Mouse (Mus musculus) layer of hippocampus, postnatal 25 days (tissue): Measurements from ENCODE around the gene Zfp319. TPM values are rescaled to one million over a fixed set of nuclear protein-coding genes. Genes with fewer than 3 reads are reported as not detected.

Experiments used
- DNase-seq, 2 experiments: peaks; one replicate each; pipeline ENCODE4 v3.0.0; 2022; ENCODE audit warnings: mixed read lengths in 2 of 2, low spot score in 1 of 2; ENCODE audit errors: extremely low spot score in 1 of 2
- total RNA-seq, 2 experiments: library from RNA; stranded (reverse); gene quantifications; 2 replicates each; pipeline ENCODE4 v1.2.3; 2021

The Zfp319 gene
- total RNA-seq, 2 experiments from 2014 or later, result 15.9 to 17.4 TPM

DNA sequence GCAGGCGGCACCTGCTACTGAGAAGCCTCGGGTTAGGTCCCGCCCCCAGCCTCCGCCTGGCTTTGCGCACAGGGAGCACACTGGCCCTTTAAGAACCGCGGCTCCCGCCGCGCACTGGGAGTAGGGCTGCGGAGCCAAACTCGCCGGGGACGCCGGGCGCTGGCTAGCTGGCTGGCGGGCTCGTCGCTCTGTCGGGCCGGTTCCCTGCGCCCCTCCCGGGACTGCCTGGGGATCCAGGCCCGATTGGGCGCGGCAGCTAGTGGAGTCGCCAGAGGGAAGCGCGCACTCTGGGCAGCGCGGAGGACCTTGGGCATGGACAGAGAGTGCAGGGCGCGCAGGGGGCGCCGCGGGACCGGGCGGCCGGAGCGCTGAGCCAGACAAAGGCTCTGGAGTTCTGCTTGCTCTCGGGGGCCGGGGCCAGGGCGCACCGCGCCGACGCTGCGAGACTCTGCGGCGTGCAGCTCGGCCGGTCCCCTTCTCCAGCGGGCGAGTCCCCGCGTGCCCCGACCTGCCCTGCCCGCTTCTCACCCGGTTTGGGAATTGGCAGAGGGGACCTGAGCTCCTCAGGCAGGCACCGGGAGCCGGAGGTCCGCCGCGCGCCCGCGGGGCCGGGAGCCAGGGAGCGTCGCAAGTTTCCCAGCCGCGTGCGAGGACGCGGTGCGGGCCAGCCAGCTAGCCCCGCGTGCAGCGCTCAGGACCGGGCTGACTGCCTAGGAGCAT lies 20.6 kb upstream of the Zfp319 start, which contains the start of gene Mmp15:
TSS of gene Mmp15 (plus strand) at position 118 of the 720 bp plus-strand sequence.
- DNase-seq, result peak; percentile 56 to 58

DNA sequence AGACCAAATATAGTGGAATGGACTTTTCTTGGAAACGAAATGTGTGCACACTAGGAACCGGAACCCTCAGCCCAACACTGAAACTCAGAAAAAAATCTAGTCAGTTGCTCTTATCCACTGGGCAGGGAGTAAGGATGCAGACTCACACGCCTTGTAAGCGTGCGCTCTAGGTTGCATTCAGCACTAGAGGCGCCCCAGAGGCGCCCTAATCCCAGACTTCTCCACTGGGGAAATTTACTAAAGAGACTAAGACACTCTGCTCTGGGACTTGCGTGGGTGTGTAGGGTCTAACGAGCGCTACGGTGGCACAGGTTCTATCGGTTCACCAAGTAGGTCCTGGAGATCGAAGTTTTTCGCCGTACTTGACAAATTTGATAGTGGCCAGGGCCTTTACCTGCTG lies 19.7 kb upstream of the Zfp319 start:
- DNase-seq, result no peak

DNA sequence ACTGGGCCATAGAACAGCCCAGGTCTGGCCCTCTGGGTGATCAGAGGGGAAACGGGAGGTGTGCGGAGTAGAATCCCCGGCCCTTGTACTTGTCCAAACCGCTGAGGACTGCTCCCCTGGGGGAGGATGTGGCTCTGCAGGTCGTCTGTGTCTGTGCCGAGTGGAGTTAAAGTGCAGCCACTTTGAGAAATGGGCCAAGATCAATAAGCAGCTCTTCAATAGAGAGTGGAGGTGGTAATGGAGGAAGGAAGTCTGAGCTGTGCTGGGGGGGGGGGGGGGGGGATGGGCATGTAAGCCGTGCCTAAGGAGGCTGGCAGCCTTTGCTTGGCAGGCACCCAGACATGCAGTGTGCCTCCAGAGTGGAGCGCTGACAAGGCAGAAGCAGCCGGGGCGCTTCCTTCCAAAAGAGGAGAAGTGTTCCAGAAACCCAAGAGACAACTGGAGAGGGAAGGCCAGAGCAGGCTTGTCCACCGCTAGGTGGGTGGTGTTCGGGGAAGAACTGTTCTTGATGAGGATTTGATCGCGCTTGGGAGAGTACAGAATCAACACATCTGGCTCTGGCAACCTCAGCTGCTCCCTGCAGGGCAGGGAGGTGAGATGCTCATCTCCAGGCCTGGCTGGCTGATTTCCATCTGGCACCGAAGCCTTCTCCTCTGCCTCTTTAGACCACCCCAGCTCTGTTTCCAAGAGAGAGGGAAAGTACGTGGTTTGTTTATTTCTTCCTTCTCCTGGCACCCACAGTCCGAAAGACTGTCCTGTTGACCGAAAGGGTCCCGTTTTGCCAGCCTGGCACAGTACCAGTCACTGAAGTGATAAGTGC lies 17.3 kb upstream of the Zfp319 start:
- DNase-seq, result peak; percentile 42 to 68

DNA sequence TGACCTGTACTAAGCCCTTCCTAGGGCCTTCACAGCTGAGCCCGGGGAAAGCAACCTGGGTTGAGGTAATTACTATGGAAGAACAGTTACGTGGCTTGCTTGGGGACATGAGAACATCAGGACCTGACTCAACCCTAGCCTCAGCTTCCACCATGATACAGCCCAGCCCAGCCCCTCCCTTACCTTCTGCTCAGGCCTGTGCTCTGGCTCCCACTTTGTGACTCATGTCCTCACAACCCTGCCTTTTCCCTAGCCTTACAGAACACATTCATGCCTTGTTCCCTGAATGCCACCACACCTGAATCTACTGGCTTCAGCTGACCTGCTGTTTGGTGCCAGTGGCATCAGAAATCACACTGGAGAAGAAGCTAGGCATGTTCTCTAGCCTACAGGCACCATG lies 16.6 kb upstream of the Zfp319 start:
- no peak for DNase-seq

DNA sequence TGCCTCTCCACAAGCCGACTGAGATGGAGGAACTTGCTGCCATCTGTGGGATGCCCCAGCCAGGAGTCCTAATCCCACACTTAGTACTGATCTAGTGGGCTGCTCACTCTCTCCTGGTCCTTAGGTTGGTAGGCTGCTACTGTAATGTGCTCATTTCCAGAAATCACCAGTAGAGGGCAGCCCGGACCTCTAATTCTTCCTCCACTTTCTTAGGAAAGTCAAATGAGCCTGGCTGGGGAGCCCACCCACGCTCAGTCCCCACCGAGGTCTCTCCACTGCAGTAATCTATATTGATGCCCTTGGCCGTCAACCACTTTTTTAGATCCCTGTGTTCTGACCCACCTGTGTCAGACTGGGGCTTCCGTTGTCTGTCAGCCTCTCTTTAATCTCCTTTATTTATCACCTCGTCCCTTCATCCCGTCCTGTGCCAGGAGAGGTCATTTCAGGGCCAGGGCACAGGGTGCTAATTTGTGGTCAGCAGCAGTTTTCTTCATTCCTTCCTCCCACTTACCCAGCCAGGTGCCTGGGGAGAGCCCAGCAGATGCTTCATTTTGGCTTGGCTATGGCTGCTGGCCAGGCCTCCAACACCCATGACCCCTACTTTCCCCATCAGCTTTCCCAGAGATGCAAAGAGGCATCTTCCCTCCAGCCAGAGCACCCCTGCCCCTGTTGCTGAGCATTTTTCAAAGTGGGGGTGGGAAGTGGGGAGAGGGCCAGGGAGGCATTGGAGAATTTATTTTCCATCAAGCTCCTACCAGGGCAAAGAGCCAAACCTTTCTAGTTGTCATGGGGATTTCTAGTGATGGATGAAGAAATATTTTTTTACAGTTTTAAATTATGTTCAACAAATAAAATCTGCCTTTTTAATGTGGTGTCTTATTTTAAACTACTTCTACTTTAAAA lies 15.1 kb upstream of the Zfp319 start:
- peak; percentile 68 to 90 for DNase-seq

DNA sequence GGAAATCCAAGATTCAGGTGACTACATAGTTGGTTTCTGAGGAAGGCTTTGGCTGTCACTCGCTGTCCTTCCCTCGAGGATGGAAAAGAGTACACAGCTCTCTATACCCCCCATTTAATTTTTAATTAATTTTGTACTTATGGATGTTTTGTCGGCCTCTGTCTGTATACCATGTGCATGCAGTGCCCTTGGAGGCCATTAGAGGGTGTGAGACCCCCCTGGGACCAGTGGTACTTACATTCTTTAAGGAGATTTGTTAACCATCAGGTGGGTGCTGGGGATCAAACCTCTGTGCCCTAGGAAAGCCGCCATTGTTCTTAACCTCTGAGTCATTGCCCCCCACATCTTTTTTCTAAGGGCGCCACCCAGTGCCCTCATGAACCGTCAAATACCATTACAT lies 12.9 kb upstream of the Zfp319 start:
- DNase-seq, result no peak

DNA sequence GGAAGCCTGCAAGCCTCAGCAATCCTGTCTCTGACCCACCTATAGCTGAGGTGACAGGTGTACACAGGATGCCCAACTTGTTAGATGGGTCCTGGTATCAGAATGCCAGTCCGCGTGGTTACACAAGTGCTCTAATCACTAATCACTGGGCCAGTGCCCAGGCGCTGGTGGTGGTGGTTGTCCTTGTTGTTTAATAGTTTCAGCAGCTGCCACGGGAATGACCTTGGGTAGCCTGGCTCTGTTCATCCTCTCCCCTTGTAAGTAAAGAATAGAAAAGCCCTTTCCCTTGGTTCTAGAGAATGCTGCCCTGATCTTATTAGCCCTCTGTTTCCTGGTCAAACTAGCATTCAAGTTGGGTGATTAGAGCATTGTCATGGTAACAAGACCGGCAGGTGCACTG lies 10.0 kb upstream of the Zfp319 start:
- DNase-seq, result no peak

DNA sequence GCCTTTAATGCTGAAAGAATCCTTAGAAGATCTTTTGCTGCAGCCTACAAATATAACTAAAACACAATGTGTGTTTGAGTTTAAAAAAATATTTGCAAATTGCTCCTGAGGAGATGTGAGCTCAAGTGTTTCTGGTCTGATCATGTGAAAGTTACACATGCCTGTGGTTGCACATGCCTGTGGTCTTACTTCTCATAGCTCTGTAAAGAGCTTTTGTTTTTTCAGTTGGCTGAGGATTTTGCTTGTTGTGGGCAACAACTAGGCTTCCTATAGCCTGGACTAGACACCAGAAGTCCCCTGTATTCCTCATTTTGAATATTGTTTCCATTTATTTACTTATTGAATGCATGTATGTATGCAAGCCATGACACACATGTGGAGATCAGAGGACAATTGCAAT lies 4.6 kb upstream of the Zfp319 start:
- no peak for DNase-seq

DNA sequence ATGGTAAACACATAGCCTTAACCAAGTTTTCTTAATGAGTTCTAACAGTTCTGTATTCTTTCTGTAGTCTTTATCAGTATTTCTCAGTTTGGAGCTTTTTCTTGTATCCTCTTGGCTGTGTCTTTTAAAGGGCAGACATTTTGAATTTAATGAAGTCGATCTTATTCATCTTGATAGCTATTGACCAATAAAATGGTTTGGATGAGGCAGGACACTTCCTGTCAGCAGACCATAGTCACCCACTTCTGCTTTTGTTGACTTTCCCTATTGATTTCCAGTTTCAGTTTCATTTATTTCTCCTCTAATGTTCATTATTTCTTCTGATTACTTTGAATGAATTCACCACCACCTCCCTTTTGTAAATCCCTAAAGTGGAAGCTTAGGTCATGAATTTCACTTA lies 4.0 kb upstream of the Zfp319 start:
- DNase-seq, result no peak

DNA sequence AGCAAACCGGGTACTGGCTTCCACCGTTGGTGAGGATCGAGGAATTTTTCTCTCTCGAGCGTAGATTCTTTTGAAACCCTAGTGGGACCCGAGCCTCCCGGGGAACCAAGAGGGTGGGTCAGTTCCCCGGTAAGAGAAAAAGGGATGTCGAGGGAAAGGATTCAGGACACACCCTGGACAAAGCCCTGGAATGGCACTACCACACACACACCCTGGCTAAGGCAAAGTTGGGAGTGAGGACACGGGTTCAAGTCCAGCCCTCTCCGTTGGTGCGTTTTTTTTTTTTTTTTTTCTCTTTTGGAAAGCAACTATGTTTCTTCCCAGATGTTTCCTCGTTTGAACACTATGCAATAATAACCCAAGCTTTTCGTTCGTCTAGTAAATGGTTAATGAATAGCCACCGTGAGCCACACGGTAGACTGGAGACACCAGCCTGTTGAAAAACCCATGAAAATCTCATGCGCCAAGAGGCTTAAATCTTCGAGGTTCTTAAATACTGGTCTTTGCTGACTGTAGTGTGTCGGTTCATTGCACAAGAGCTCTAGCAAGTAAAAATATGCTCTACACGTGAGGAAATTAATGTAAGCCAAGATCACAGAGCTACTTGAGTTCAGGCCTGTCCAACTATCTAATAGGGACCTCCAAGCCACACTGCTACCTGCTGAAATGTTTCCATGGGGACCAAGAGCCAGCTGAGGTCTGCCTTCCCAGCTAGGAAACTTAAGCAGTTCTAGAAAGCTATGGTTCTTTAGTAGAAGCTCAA lies 868 bp upstream of the Zfp319 start:
- DNase-seq, result no peak

DNA sequence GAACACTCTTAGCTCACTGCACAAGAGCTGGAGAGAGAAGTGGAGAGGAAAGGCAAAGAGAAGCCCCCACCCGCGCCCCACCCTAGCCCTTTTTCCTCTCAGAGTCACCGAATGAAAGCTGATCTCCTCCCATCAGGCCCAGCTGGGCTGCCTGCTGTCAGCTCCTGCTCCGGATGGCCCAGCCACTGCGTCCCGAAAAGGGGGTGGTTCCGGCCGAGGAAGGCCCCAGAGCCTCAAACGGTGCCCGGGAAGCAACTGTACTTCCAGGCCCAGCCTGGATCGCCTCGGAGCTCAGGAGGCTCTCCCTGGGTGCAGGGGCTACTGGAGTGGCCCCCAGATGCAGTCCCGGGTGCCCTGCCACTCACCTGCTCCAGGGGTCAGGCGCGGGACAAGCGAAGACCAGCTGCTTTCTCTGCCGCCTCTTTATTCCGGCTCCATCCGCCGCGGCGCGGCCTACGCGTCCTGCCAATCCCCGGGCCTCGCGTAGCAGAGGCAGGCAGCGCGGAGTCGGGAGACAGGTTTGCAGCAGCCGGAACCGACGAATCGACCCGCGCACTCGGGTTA lies 512 bp downstream of the Zfp319 start:
- peak in 1 of 2 experiments; percentile 45 for DNase-seq

DNA sequence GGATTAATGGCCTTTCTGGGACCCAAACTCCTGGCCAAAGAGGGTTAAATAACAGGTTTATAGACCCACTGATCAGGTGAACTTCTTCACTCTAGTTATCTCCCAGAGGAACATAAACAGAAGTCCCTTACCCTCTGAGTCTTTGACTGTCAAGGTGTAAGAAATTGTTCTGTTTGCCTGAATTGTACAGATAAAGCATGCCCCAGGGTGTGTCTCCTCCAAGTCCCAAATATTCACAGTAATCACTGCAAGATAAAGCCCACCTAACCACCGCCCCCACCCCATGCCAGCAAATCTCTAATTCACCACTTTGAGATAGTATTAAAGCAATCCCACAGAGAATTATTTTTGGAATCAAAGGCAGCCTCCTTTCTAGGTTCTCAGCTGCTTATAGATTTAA lies 1.4 kb downstream of the Zfp319 start:
- DNase-seq, result no peak

DNA sequence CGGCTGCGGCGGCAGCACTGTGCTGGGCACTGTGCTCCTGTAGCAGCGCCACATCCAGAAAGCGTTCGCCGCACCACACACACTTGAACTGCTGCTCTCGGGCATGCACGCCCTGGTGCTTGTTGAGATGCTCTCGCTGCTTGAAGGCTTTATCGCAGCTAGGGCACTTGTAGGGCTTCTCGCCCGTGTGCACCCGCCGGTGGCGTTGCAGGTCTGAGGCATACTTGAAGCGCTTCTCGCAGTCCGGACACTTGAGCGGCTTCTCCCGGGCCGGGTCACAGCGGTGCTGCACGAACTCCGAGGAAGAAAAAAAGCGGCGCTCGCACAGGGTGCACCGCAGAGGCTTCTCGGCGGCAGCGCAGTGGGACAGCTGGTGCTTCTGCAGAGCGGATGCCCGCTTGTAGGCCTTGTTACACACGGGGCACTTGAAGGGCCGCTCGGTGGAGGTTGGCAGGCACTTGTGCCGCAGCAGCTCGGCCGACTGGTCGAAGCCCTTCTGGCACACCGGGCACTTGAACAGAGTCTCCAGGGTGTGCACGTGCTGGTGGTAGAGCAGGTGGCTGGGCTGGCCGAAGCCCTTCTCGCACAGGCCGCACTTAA lies 3.8 kb downstream of the Zfp319 start:
- DNase-seq, result no peak

DNA sequence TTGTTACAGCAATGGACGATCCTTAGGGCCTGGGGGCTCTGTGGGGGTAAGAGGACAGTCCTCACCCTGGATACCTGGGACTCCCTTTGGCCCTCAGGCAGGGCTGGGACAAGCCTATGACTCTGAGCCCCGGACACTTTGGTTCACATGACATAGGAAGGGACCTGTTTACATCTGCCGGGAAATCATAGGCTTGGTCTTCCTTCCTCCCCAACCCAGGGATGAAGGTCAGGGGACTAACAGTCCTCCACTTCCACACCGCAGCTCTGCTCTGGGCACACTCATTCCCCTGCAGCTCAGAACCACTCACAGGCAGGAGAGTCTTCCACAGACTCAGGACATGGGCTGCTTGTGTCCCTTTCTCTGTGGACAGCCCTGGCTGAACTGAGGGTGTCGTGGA lies 4.9 kb downstream of the Zfp319 start:
- DNase-seq, result no peak

DNA sequence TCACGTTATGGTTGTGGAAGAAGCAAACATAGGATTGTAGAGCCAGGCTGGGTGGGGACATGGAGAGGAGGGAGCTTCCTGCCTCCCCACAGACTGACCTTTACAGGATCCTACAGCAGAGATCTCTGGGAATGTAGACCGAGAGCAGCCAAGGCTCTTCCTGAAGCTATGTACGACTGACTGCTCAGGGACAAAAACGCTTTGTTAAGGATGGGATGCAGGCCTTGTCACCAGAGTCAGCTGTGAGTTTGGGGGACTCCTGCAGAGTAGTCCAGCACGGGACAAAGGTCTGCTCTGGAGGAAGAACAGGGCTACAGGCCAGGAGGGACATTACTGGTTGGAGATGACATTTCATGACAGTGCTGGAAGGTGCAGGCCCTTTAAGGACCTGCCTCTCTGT lies 7.1 kb downstream of the Zfp319 start:
- DNase-seq, result no peak

DNA sequence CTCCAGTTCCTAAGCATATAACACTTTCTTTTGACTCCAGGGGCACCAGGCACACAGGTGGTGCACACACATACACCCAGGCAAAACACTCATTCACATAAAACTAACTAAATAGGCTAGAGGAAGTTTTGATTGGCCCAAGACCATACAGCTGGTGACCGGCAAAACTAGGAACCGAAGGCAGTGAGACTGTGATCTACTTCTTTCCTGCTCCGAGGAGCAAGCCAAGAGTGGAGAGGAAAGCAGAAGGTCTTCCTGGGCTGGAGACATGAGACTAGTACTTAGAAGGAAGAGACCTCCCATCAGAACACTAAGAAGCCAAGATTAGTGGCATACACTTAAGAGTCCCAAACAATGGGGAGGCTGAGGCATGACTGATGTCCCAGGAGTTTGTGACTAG lies 8.5 kb downstream of the Zfp319 start:
- no peak for DNase-seq

DNA sequence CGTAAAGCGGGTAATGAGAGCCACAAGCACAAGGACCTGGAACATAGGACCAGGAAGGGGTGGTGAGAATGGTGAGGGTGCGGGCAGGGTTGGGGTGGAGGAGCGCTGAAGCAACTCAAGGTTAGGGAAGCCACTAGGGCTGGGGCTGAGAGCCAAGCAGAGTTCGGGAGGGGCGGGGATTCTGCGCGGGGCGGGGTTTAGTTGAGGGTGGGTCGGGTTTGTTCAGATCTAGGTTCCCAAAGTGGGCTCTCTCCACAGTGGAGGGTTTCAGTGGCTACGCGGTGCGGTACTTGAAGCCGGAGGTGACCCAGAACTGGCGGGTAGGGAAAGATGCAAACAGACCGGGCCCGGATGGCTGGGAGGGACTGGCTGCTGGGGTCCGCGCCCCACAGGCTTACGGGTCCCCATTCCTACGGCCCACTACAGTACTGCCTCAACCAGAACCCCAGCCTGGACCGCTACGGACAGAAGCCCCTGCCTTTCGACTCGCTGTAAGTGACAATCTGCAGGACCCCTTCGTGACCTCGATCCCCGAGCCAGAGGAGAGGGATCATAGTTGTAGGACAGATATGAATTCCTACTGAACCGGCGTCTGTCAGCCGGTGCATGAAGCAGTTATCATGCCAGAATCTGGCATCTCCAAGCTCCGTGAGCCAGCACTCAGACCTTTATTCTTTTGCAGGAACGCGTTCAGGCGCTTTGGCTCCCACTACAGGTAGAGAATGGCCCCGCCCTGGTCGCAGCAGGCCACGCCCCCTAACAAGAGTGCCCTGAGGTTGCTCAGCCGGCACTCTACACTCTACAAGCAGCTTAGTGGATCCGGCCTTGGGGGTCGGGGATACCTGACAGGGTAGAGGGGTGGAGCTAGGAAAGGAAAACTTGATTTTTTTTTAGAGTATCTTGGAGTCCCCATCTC lies 11.3 kb downstream of the Zfp319 start:
- DNase-seq, result no peak

DNA sequence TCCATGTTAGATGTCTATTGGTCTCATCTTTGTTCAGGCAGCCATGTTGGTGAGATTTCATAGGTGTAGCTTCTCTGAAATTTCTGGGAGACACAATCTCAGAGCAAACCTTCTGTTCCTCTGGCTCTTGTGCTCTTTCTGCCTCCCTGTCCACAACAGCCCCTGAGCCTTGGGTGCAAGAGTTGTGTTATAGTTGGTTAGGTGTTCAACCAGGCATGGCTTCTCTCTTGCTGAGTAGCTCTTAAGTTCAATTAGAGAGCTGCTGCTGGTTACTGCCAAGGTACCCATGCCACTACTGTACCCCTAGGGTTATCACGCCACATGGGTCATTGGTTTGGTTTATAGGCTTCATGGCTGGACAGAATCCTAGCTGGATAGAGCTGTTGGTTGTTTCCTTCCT lies 16.4 kb downstream of the Zfp319 start:
- no peak for DNase-seq
